Mouse (Mus musculus) layer of hippocampus, postnatal 25 days (tissue): ENCODE measurements around the gene Slc35b1. TPM values are rescaled to one million over a fixed set of nuclear protein-coding genes. Genes with fewer than 3 reads are reported as not detected.

Experiments
- DNase-seq, 2 experiments: peaks; one replicate each; pipeline ENCODE4 v3.0.0; 2022; ENCODE audit warnings: mixed read lengths in 2 of 2, low spot score in 1 of 2; ENCODE audit errors: extremely low spot score in 1 of 2
- total RNA-seq, 2 experiments: library from RNA; stranded (reverse); gene quantifications; 2 replicates each; pipeline ENCODE4 v1.2.3; 2021

The Slc35b1 gene
- total RNA-seq, 2 experiments from 2014 or later, result 69.7 to 69.9 TPM

DNA sequence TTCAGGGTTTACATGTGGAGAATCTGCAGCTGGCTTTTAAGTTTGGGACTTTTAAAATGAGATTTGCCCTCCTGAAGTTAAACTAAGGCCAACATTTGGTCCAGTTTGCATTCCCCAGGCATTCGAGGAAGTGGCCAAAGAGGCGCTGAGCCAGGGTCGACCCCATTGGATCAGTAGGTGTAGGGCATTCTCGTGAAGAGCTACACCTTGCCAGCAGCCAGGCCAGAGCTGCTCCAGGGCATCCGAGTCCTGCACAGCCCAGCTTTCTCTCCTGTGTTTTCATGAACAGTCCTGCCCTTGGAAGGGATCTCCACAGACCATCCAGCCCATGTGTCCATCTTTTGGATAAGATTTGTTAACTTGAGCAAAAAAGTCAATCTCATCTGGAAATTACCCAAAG, 20.1 kb upstream of the Slc35b1 start:
- no peak for DNase-seq

DNA sequence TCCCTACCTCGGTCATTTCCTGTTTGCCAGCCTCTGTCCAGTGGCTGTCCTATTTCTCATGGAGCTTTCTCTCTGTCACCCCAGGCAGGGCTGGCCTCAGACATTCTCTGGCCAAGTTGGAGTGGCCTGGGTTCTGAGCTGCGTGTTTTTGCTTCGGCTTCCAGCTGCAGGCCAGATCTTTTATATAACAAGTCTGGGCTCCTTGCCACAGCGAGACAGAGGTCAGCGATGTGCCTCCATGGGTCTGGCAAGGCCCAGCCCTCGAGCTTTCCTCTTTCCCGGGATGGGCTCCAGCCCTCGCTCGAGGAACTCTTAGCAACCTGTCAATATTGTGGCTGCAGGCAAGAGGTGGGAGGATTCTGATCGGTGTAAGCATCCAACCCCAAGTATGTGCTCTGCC, 18.9 kb upstream of the Slc35b1 start:
- peak in 1 of 2 experiments; percentile 44 for DNase-seq

DNA sequence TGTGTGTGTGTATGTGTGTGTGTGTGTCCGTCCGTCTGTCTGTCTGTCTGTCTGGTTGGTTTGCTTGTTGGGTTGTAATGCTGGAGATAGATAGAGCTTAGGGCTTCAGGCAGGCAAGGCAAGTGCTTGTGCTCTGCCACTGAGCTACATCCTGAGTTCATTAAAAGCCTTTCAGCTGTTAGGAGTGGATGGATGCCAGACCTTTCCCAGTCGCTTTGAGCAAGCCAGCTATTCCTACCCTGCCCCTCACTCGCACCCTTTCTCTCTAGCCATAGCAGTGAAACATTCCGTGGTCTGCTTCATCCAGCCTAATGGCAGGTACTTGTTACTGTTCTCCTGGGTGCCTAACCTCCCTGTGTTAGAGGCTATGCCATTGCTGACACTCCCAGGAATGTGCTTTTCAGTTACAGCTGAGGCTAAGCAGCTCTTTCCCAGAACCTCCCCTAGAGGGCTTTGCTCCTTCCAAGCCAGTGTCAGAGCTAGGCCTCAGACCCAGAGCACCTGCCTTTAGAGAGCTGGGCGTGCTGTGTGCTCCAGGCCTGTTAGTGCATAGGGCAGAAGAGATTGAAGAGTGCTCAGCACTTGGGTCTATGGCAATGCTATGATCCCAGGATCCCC, 18.1 kb upstream of the Slc35b1 start:
- no peak for DNase-seq

GRCm38 (mm10) chr11:95367011-95367735, 17.3 kb upstream of the Slc35b1 start:
- DNase-seq, result no peak

DNA sequence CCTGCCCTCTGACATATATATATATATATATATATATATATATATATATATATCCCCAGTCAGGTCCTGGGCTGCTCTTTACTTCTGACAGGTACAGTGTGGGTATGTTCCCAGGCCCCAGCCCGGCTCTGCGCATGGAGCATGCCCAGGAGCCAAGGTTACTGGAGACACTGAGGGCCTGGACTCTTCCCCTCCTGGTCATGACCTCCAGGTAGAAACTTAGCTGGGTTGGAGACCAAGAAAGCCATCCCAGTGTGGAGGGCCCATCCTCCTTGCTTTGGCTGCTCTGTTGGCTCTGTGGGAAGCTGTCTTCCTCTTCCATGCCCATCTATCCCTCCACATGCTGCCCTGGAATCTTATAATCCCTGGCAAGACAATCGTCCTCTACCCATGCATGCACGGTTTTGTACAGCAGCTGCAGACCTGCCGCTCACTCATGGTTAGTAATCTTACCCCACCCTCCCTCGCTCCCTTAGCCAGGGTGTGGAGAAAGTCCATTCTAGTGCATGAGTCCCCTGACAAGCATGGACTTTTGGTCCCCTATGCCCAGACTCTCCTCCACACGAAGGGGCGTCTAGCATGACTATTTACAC, 16.2 kb upstream of the Slc35b1 start:
- no peak for DNase-seq

GRCm38 (mm10) chr11:95368871-95369270, 15.6 kb upstream of the Slc35b1 start:
- no peak for DNase-seq

DNA sequence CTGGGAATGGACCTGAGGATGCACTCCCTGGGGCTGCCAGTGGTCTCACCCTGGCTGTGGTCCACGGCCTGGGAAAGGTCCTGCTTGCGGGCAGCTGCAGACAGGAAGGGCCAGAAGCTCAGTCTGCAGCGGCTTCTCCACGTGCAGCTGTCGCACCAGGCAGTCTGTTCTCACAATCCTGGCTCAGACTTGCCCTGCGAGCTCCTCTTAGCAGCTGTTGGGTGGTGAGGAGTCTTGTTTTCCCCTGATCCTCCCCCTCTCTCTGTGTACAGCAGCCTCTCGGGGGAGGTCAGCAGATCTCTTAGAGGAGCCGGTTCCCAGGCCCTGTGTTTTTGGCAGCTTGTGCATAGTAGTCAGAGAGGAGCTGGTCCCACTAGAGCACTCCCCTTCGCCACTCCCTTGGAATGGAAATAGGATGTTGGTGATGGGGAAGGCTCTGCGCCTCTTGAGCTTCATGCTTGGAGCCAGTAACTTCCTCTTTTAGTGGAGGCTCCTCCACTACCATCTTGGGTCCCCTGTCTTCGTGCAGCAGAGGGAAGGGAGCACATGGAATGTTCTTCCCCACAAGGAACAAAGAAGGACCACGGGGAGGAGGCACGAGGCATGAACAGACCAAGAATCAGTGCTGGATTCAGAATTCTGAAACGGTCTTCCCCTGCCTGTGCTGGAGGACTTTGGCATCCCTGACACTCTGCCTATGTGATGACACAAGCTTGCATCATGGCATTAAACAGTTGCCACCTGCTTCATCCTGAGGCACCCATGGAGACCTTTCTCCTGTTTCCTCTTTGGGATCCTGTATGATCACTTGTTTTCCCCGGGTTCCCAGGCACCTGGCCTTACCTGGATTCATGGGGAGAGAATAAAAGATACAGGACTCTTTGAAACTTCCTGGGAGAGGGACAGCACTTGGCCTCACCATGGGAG, 14.3 kb upstream of the Slc35b1 start:
- DNase-seq, result no peak

- DNase-seq, result no peak
Measured at GRCm38 (mm10) chr11:95371182-95371581, 13.3 kb upstream of the Slc35b1 start.

DNA sequence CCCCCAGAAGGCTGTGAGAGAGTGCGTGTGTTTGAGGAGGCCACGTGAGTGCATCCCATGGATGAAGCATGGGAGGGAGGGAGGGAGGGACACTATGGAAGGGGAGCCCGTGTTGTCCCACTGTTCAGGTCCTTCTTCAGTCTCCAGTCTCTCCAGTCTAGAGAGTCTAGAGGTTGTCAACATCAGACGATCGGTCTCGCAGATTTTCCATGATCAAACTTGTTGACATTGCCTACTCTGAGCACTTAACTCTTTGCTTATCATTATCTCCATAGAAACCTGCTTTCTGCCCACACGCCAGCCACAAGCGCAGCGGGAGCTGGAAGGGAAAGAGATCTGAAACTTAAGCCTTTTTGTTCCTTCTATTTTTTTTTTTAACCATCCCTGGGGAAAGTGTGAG, 5.6 kb upstream of the Slc35b1 start:
- DNase-seq, result no peak

- DNase-seq, result no peak
Measured at GRCm38 (mm10) chr11:95379552-95379951, 4.9 kb upstream of the Slc35b1 start.

- DNase-seq, result no peak
Measured at GRCm38 (mm10) chr11:95380711-95381110, 3.8 kb upstream of the Slc35b1 start.

DNA sequence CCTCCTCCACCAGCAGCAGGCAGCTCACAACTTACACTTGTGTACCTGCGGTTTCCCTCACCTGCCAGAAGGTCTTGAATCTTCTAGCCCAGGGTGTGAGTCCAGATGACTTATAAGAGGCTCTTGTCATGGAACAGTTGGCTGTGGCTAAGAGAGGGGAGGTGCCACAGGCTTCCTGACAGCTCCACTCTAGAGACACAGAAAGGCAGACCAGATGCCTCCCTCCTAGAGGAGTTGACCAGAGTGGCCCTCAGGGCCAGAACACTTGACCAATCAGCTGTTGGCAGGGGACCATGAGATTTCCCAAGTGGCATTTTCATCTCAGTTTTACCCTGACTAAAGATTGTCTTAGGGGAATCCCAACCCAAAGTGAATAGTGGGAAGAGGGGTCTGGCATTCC, 3.3 kb upstream of the Slc35b1 start:
- no peak for DNase-seq

DNA sequence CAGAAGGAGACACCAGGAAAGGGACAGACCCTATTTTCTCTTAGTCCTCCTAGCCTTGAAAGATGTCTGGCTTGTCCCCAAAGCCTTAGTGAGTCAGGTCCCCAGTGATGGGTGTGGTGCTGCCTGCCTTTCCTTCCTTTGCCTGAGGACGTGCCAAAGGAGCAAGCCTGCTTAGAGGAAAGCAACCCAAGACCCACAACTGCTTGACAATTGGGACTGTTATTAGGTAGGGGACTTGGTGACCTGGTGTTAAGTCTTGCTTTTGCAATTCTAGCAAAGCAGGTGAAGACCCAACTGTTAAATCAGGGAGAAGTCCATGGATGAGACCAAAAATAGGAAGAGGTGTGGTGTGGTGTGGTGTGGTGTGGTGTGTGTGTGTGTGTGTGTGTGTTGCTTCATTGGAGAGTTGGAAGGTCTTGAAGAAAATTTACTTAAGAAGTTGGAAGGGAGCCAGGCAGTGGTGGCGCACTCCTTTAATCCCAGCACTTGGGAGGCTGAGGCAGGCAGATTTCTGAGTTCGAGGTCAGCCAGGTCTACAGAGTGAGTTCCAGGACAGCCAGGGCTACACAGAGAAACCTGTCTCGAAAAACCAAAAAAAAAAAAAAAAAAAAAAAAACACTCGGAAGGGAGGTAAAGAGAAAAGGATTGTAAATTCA, 1.0 kb upstream of the Slc35b1 start:
- no peak for DNase-seq

- no peak for DNase-seq
Measured at GRCm38 (mm10) chr11:95384004-95384318, 531 bp upstream of the Slc35b1 start.

- DNase-seq, result no peak
Measured at GRCm38 (mm10) chr11:95384973-95385320, 455 bp downstream of the Slc35b1 start.

DNA sequence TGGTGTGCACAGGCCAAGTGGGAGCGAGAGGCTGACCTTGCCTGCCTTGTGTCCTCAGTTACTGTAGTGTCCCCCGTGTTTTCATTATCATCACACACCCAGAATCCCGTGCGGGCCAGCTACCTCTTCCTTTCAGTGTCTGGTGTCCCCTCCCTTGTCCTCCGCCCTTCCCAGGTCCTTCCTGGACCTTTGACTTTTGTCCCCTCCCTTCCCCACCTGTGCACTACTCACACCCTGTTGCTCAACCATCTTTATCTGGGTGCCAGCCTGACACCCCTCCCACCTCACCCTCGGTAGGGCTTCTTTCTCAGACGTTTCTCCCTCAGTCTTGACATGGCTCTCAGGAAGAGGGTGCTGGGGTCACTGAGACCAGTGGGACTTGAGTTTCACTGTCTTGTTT, 2.9 kb downstream of the Slc35b1 start:
- no peak for DNase-seq

GRCm38 (mm10) chr11:95389006-95389405, 4.5 kb downstream of the Slc35b1 start:
- DNase-seq, result no peak

DNA sequence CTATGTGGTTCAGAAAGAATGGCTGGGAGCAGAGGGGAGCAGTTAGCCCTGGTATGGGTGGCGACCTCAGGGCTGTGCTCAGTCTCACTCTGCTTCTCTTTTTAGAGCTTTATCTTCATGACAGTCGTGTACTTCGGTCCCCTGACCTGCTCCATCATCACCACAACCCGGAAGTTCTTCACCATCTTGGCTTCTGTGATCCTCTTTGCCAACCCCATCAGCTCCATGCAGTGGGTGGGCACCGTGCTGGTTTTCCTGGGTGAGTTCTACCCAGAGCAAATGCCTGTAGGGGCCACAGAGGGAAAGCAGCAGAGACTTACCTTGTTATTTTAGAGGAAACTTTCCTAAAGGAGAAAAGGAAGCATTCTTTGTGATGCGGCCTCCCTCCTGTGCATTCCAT, 5.9 kb downstream of the Slc35b1 start:
- DNase-seq, result no peak

- no peak for DNase-seq
Measured at GRCm38 (mm10) chr11:95391201-95391600, 6.7 kb downstream of the Slc35b1 start.

- no peak for DNase-seq
Measured at GRCm38 (mm10) chr11:95391743-95392142, 7.3 kb downstream of the Slc35b1 start.
